Mouse (Mus musculus): ENCODE data around the gene Galnt14.

Gene Galnt14

DNA sequence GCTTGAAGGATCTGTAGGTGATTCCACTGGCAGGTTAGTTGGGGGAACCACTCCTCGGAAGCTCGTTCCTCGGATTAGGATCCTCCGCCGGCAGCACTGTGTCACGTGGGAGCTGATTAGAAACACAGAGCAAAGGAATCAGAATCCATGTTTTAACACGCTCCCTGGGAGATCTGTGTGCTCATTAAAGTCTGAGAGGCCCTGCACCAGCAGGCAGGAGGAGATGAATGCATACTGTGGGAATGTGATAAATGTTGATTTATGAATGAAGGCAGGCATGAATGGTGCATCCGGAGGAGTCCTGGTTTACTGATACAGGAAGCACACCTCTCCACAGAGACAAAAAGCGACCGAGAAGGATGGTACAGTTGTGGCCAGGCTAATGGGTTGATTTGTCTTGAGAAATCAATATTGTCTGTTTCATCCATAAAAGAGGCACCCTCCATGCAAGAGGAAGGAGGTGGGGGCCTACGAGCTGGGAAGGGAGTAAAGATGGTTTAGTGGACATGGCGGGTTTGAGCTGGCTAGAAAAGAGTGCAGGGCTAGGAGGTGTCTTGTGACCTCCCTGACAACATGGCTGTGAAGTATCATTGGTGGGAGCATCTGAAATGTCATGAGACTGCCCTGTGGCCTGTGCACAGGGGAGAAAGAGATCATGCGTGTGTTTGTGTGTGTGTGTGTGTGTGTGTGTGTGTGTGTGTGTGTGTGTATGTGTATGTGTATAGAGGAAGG is 202.3 kb downstream of the Galnt14 start:
- no peak for DNase-seq (ENCODE audit: low spot score in 2 of 2)

DNA sequence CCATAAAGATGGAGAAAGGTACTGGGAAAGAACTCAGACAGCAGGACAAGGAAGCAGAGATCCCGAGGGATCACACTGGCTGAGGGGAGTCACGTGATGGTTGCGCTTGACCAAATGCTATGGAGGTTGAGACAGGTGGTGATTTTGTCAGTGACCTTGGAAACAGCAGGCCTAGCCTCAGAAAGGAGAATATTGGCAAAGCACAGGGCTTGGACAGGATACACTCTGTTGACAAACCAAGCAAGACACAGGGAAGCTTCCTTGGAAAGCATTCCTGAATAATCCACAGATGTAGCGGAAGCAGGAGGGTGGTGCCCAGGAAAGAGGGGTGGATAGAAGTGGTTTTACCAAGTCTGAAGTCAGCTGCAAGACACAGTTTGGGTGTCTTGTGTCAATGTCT is 206.1 kb downstream of the Galnt14 start:
- DNase-seq (ENCODE audit: low spot score in 2 of 2) = no peak

DNA sequence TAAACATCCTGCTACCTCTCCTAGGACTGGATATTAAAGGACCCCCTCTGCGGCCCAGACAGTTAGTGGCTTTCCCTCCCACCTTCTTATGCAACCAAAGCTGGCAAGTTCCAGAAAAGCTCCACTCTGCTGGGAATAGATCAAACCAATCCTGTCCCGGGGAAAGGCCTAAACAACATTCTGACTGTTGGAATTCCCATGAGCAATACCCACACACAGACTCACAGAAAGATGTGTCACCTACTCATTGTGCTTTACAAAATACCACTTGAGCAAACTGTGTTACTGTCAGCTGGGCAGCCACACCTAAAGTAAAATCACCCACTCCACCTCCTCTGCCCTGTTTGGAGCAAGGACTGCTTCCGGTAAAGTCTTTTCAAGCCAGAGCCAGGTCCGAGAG is 207.6 kb downstream of the Galnt14 start:
- no peak for DNase-seq (ENCODE audit: low spot score in 2 of 2)

DNA sequence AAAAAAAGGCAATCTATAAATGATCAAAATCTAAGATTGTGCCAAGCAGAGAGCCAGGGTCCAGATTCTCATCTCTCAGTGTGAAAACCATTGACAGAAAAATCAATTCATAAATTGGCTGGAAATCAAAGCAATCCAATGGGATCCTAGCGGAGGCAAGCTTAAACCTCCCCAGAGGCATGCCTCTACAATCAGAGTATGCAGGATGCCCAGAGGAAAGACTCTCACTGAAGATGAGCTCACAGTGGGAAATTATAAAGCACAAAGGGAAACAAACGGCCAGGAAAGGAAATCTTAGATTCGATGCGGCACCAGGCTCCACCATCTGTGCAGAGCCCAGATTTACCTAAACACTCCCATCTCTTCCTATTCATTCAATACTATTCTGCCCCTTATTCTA is 220.7 kb downstream of the Galnt14 start:
- no peak for DNase-seq (ENCODE audit: low spot score in 2 of 2)

DNA sequence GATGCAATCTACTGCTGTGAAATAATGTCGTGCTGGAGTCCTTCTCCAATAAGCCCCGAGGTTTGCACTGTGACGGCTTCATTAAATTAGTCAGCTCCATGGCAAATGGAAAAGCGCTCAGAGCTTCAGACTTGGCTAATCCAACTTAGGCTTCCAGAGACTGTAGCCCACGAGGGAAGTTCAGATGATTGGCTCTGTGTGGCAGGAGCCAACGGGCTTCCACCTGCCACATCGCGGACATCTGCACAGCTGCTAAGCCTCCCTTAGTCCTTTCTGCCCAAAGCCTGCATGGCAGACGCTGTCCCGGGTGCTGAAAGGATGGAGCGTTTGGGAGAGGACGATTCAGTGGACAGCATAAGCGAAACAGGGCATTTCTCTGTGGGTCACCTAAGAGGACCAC is 222.5 kb downstream of the Galnt14 start:
- no peak for DNase-seq (ENCODE audit: low spot score in 2 of 2)

DNA sequence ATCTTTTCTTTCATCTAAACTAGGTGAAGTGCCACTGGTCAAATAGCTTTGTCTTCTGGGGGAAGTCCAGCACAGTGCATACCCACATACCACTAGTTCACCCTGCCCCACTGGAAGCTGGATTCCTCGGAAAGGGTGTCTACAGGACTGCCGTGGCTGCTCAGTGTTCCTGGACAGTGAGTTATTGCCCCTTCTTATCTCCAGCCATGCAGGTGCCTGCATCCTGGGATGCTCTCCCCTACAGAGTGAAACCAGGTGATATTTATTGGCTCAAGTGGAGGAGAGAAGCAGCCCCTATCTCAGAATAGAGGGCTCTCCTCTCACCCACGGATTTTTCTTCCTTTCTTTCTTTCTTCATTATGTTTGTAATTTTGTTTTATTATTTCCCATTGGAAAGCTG is 222.9 kb downstream of the Galnt14 start:
- DNase-seq (ENCODE audit: low spot score in 2 of 2) = no peak

DNA sequence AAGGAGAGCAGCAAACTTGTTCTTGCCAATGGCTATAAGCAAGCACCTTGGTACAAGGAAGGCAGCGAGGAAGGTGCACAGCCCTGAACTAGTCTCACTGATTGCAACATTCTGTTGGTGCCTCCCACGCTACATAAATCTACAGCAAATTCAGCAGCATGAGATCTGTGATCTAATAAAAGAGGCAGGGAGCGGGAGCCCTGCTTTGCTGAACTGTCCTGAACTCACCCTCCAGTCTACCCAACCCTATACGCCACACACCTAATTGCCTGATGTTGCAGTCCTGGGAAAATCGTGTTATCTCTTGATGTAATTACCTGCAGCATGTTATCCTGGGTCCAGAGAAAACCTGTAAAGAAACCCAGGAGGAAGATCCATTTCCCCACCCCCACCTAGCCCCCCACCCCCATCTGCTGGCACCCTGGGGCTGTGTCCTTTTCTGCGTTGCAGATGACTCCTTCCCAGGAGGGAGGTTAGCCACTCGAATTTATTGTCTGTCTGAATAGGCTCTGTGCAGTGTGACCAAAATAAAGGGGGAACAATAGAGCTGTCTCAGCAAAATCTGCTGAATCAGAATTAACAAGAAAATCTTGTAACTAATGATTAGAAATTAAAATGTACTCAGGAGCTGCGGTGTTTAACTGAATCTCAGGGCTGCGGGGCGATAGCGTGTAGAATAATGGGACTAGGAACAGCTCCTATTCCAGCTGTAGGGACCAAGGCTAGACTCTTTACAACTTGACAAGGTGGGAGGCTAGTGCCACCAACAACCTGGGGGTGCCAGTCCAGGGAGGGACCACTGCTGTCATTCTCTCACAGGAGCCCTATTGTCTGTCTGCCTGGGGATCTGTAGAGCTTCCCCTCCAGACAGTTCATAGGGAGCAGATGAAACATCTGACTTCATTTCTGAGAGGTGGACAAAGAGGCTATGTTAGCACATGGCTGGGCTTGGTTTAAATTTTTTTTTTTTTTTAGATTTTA is 232.9 kb downstream of the Galnt14 start:
- no peak for DNase-seq (ENCODE audit: low spot score in 2 of 2)

DNA sequence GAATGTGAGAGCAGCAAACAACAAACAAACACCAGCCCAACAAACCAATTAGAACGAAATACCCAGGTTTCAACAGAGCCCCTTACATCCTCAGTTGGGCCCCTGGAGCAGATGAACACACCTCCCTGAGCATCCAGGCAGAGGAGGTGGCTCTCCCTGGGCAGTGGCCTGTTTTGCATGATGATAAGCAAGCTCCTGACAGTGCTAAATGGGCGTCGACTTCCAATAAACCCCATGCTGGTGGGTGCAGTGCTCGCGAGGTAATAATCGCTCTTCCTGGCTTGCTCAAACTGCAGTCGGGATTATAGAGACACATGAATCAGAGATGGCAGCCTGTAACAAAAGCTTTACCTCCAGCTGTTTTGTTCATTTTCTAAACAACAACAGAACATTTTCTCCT is 235.9 kb downstream of the Galnt14 start:
- DNase-seq (ENCODE audit: low spot score in 2 of 2) = no peak

DNA sequence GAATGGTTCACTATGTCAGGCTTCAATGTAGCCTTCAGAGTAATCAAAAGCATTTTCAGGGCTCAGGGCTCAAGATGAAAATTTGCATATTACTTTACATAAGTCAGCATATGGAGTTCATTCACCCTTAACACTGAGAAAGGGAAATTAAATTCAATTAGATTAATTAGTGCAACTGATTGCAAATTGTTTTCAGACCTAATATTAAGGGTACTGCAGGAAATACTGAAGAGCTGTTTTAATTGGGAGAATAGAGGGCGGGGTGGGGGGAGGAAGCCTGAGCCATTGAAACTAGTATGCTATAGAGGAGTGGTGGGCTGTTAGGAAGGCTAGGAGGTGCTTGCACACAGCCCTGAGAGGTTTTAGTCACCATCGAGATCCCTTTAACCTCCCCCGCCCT is 237.2 kb downstream of the Galnt14 start:
- DNase-seq (ENCODE audit: low spot score in 2 of 2) = no peak

DNA sequence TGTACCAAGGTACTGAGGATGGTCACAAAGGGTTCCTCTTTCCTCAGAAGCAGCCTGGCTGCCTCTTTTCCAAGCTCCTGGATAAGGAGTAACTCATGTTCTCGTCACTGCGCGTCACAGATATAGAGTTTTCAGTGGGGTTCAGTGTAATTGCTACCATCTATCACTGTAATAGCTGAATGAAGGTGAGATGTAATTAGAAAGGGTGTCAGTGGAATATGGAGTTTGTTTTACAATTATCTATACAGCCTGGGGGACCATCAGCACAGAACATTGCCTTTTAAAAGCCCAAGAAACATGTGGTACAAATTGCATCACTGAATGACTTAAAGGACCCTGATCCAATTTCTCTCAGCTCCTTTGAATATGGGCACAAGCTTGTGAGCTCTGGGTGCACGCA is 249.4 kb downstream of the Galnt14 start:
- no peak for DNase-seq (ENCODE audit: low spot score in 2 of 2)

DNA sequence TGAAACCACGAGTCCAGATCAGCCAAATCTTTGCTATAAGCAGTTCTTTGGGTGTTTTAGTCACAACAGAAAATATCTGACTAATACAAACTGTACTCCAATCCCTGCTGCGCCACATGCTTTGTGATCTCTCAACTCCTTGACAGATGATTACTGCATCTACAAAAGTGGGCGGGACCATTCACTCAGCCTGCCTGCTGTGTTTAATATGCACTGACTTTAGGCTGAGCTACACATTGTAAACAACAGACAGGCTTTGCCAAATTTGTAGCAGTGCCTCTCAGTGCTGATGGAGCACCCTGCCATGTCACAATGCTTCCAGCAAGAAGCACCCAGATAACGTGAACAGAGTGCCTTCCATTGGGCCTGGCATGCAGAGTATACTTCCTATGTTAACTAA is 251.5 kb downstream of the Galnt14 start:
- no peak for DNase-seq (ENCODE audit: low spot score in 2 of 2)

DNA sequence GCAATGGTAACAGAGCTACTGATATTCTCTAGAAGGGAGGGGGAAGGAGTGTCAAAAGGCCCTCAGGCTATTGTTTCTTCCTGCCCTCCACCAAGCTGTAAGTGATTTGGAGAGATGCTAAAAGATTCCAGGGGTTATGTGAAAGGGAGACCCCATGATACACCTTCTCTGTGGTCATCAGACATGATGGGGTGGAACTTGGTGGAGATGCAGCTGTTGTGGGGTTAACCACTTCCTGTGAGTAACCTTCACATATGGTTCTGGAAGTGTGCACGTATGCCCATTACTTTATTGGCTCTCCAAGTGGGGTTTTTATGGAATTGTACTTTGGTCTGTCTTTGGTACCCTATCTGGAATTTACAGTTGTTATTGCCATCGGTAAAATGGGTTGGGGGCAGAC is 253.7 kb downstream of the Galnt14 start:
- no peak for DNase-seq (ENCODE audit: low spot score in 2 of 2)

DNA sequence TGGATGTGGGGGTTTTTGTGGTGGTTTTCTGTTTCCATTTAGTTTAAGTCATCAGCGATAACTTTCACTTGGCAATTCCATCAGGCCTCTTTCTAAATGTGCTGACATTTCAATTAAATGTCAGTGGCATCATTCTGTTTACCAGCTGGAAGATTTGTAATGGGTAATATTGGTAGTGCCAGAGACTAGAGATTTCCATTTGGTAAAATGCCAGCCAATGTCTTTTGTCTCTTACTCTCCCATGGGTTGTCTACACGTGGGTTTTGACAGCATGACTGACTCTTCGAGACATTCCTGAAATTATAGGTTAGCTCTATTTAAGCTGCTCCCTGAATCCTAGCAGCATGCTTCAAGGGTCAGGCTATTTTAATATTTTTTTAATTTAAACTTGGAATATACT is 256.6 kb downstream of the Galnt14 start:
- DNase-seq (ENCODE audit: low spot score in 2 of 2) = no peak

DNA sequence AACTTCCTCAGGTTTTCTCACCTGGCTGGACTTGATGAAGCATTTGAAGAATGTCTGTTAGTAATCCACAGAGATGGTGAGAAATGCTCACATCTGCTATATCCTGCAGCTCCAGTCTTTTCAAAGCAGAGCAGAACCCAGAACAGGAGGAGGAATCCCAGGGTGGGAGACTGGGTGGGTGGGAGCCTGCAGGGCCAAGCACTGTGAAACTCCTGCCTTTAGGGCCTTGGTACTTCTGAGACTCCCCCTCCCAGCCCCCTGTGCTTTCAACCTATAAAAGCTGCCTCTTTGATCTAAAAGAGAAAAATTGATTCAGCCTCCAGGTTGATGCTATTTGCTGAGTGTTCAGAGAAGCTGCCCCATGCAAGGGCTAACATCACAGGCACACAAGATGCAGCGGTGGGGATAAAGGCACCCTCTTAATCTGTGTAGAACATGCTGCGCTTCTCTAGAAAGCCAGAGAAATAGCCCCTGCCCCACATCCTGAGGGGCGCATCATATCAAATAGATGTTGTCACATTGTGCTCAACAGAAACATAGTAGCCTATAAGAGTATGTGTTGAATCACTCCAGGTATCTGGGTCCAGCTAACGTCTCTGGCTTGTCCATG is 258.0 kb downstream of the Galnt14 start:
- DNase-seq (ENCODE audit: low spot score in 2 of 2) = no peak

DNA sequence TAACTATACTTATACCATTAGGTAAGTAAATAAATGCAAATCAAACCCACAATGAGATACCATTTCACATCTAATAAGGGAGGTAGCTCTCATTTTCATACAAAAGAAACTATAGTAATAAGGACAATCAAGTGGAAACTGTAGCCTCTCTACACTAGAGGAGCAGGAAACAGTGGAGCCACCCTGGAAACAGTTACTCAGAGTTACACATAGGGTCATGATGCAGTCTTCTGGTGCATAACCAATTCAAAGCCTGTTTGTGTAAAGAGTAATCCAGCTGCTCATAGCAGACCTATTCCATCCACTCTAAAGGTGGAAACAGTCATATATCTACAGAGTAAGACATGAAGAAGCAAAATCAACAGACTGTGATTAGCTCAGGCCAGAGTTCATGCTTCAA is 261.1 kb downstream of the Galnt14 start:
- DNase-seq (ENCODE audit: low spot score in 2 of 2) = no peak
